Mouse (Mus musculus) intestine, postnatal 0 days (tissue): ENCODE measurements around the gene 1700015F17Rik. TPM values are rescaled to one million over a fixed set of nuclear protein-coding genes. Genes with fewer than 3 reads are reported as not detected.

ENCODE experiments used
- ATAC-seq: fragments of 200-750 bp; cut with Nextera tagmentation; 2 replicates; pipeline ENCODE4 v1.8.0; 2017; ENCODE audit warnings: mild to moderate bottlenecking, moderate TSS enrichment, moderate library complexity
- H3K27ac ChIP-seq: fragments of 300-500 bp; sonication (generic); 2 replicates; pipeline ENCODE4 v1.5.1; 2014; ENCODE audit warnings: mild to moderate bottlenecking, low read depth, low read length, moderate library complexity
- H3K27me3 ChIP-seq: fragments of 300-500 bp; sonication (generic); replicated peaks from 2 replicates; pipeline ENCODE4 v1.6.1; 2014; ENCODE audit warnings: low read length, mixed read lengths; ENCODE audit not compliant: control insufficient read depth, insufficient read depth
- H3K36me3 ChIP-seq: fragments of 300-500 bp; sonication (generic); 2 replicates; pipeline ENCODE4 v1.6.1; 2014; ENCODE audit warnings: mild to moderate bottlenecking, moderate library complexity; ENCODE audit not compliant: control insufficient read depth, insufficient read depth
- H3K4me1 ChIP-seq: fragments of 300-500 bp; sonication (generic); replicated peaks from 2 replicates; pipeline ENCODE4 v1.6.1; 2014; ENCODE audit warnings: antibody characterized with exemption, low read length, mixed read lengths; ENCODE audit not compliant: control insufficient read depth, insufficient read depth
- H3K4me2 ChIP-seq: fragments of 300-500 bp; sonication (generic); replicated peaks from 2 replicates; pipeline ENCODE4 v1.6.1; 2014; ENCODE audit warnings: low read depth, mild to moderate bottlenecking, moderate library complexity
- H3K4me3 ChIP-seq: fragments of 300-500 bp; sonication (generic); 2 replicates; pipeline ENCODE4 v1.5.1; 2014; ENCODE audit warnings: low read depth, low read length
- H3K9ac ChIP-seq: fragments of 300-500 bp; sonication (generic); 2 replicates; pipeline ENCODE4 v1.6.1; 2014; ENCODE audit warnings: mild to moderate bottlenecking, low read depth, low read length
- H3K9me3 ChIP-seq: fragments of 300-500 bp; sonication (generic); 2 replicates; pipeline ENCODE4 v1.6.1; 2016; ENCODE audit warnings: mixed run types; ENCODE audit not compliant: control insufficient read depth
- CTCF ChIP-seq: sonication (generic); IDR thresholded peaks from 2 replicates; pipeline ENCODE4 v1.5.1; 2016; ENCODE audit warnings: low read depth, mild to moderate bottlenecking, control low read depth, antibody characterized with exemption, moderate library complexity
- WGBS: fragments of 180-500 bp; shearing (Covaris S2); extraction: QIAGEN DNeasy Blood & Tissue Kit; methylation state at CpG from one replicate; pipeline ENCODE4 v1.1.7; 2014; 5-methylcytosine and 5-hydroxymethylcytosine counted together
- polyA plus RNA-seq: library from polyadenylated mRNA; unstranded; fragments of >200 nt; fragmentation: Nextera tagmentation; extraction: Ambion mirVana; gene quantifications from 2 replicates; pipeline ENCODE4 v1.2.1, GENCODE M21; 2015

The 1700015F17Rik gene
- not detected in 2 replicates for polyA plus RNA-seq

DNA sequence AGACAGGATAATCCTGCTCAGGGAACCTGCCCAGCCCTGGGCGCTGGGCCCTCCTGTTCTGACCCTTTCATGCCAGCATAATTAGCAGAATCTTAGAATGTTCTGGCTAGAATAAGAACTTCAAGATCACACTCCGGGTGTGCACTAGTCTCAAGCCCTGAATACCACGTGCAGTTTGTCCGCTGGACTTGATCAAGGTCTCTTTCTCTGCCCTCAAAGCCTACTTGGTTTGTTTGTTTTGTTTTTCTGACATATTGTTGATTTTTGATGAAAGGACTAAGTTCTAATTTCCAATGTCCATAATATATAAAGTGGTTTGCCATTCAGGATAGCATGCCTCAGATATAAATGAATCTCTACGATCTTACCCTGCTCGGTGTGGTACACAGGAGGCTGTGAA, at the start of gene 1700015F17Rik:
Gene 1700015F17Rik, minus strand, starts transcription at position 101 of the 400 bp plus-strand sequence.
- ATAC-seq = no peak
- Histone ChIP-seq H3K4me2 (no peak within 1 kb of the TSS), H3K4me1 (no peaks in the 10 kb centered on the region), H3K27me3 (no peaks in the 10 kb centered on the region), H3K9ac (no peak within 1 kb of the TSS), H3K4me3 (no peak within 1 kb of the TSS), H3K27ac (no peak within 1 kb of the TSS), H3K36me3 (no peaks in the 10 kb centered on the region), H3K9me3 (no peaks in the 10 kb centered on the region)
- 91% methylated on average over 6 of the region's 6 CpGs for WGBS
- no peak for TF ChIP-seq CTCF

DNA sequence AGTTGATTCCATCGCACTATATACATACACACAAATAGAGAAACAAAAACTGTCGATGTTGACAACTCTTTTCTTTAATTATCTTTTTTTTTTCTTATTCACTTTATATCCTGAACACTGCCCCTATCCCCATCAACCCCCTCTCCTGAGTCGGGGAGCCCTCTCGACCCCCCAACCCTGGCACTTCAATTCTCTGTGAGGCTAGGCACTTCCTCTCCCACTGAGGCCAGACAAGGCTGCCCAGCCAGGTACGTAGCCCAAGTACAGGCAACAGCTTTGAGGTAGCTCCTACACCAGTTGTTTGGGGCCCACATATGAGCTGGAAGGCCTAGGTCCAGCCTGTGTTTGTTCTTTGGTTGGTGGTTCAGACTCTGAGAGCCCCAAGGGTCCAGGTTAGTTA, 36.5 kb upstream of the 1700015F17Rik start:
- H3K4me3 ChIP-seq = peak overlapping the region; percentile 85
- H3K9me3 ChIP-seq = no peaks in the 10 kb centered on the region
- no peak overlapping the region for H3K27ac ChIP-seq
- H3K27me3 ChIP-seq = no peaks in the 10 kb centered on the region
- no peak for ATAC-seq
- 81% methylated on average over 5 of the region's 5 CpGs for WGBS
- H3K36me3 ChIP-seq = 0 out of 2 replicates have a peak, but pooled peaks cover 6% of the 10 kb centered on the region
- no peak overlapping the region for H3K9ac ChIP-seq
- TF ChIP-seq CTCF = no peak
- no peaks in the 10 kb centered on the region for H3K4me1 ChIP-seq
- H3K4me2 ChIP-seq = no peak overlapping the region

DNA sequence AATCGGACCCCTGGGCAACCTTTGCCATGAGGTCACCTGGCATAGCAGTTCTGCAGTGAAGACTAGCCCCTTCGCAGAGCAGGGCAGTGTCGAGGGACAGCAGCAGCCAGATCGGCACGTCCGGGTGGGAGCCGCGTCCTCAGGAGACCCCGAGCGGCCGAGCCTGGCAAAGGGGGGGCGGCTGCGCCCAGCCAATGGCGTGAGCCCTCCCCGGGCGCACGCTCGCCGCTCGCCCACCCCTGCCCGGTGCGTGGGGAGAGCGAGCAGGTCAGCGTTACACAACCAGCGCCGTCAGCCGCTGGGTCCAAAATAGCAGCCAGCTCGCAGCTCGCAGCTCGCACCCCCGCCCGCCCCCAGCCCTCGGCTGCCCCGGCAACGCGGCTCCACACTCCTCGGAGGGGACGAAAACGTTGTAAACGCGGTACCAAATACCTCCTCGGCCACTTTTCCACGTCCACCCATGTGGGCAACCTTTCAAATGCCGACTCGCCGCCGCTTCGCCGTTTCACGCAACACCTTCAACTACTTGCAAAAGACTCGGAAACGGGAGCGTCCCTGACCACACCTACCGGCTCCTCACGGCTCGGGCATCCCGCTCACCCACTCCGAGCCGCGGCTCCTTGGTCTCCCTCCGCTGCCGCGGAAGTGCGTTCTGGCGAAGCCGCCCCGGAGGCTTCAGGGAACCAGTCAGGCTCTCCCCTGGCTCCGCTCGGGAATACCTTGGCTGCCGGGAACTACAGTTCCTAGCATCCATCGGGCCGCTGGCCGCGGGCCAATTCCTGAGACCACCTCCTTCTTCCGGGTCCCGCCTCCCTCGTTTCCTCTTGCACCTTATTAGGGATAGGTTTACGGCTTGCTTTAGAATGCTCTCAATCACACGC, 35.5 kb upstream of the 1700015F17Rik start, which contains the start of gene Cldn12:
Gene Cldn12, minus strand, starts transcription at position 763 of the 881 bp plus-strand sequence.
- Histone ChIP-seq H3K9ac (peak within 1 kb of the TSS; percentile 64), H3K9me3 (no peaks in the 10 kb centered on the region), H3K4me3 (peak within 1 kb of the TSS; percentile 85), H3K27me3 (no peaks in the 10 kb centered on the region), H3K36me3 (0 out of 2 replicates have a peak, but pooled peaks cover 6% of the 10 kb centered on the region), H3K4me1 (no peaks in the 10 kb centered on the region), H3K4me2 (peak within 1 kb of the TSS; percentile 88), H3K27ac (peak within 1 kb of the TSS; percentile 90)
- 0 out of 2 replicates have a peak, but pooled peaks have one; percentile 6 for TF ChIP-seq CTCF
- under 1% methylated on average over 79 of the region's 79 CpGs for WGBS
- ATAC-seq = peak; percentile 99

DNA sequence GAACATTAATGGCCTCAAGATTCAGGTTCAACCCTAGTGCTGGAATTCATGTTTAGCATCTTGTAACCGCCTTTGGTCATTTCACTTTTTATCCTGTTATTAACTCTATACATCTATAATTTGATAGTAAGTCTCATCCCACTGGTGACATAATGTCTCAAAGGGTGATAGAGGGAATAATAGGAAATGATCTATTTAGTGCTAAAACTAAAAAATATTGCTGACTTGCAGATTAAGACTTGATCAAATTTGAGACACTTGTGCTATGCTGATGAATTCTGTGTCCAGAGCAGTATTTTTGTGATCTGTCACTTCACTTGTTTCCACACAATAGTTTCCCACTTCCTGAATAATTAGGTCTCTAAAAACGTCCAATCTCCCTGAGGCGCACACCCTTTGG, 32.5 kb upstream of the 1700015F17Rik start:
- no peaks in the 10 kb centered on the region for H3K4me1 ChIP-seq
- H3K27me3 ChIP-seq = no peaks in the 10 kb centered on the region
- TF ChIP-seq CTCF = no peak
- ATAC-seq = no peak
- H3K9me3 ChIP-seq = no peaks in the 10 kb centered on the region
- H3K27ac ChIP-seq = no peak overlapping the region
- H3K4me2 ChIP-seq = no peak overlapping the region
- 82% methylated on average over 3 of the region's 3 CpGs for WGBS
- H3K9ac ChIP-seq = no peak overlapping the region
- peaks cover 16% of the 10 kb centered on the region for H3K36me3 ChIP-seq
- H3K4me3 ChIP-seq = no peak overlapping the region

DNA sequence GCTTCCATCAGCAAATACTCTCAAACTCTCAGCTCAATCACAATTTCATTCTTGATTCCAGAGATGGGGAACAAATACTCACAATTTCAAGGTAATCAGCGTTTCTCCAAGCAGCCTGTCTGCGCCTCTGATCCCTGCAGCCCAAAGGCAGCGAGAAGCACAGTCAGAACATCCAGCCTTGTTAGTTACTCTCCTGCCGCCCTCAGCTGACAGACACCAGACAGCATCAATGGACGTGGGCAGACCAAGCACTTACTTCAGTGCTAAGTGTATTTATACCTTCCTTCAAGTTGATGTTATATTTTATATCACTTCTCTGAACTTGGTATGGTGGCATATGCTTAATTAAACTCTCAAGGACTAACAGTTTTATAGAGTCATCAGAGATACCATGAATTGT, 32.0 kb upstream of the 1700015F17Rik start:
- no peak for TF ChIP-seq CTCF
- Histone ChIP-seq H3K9me3 (no peaks in the 10 kb centered on the region), H3K27ac (no peak overlapping the region), H3K4me3 (no peak overlapping the region), H3K9ac (no peak overlapping the region), H3K4me1 (no peaks in the 10 kb centered on the region), H3K4me2 (no peak overlapping the region), H3K36me3 (peaks cover 18% of the 10 kb centered on the region), H3K27me3 (no peaks in the 10 kb centered on the region)
- no peak for ATAC-seq
- 87% methylated on average over 5 of the region's 5 CpGs for WGBS

DNA sequence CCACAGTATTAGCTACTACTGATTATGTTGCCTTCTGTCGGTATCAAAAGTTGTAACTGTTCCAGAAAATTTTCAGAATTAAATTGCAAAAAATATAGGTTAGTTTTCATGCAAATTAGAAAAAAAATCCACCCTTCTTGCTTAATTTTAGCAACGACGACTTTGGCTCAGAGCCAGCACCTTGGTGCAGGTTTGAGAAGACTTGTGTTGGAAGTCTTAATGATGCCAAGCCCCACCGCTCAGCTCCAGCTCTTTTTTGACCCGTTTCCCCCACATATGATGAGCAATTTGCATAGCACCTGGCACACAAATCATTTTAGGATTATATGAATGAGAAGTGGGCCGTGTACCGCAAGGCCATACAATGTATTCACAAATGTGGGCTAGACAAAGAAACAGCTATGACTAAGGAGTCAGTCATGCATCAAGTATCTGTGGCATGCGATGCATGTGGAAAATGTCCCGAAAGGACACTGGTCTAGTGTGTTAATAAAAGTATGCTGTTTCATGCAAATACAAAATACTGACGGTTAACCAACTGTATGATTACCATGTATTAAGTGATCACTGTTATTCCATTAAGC, 31.5 kb upstream of the 1700015F17Rik start:
- Histone ChIP-seq H3K27me3 (no peaks in the 10 kb centered on the region), H3K9ac (no peak overlapping the region), H3K4me1 (no peaks in the 10 kb centered on the region), H3K9me3 (no peaks in the 10 kb centered on the region), H3K36me3 (peaks cover 18% of the 10 kb centered on the region), H3K27ac (no peak overlapping the region), H3K4me3 (no peak overlapping the region), H3K4me2 (no peak overlapping the region)
- ATAC-seq = no peak
- TF ChIP-seq CTCF = no peak
- WGBS = 79% methylated on average over 10 of the region's 10 CpGs
